Comparison of ENCODE assay signal across 8 mouse cellular contexts in the genomic region with DNA sequence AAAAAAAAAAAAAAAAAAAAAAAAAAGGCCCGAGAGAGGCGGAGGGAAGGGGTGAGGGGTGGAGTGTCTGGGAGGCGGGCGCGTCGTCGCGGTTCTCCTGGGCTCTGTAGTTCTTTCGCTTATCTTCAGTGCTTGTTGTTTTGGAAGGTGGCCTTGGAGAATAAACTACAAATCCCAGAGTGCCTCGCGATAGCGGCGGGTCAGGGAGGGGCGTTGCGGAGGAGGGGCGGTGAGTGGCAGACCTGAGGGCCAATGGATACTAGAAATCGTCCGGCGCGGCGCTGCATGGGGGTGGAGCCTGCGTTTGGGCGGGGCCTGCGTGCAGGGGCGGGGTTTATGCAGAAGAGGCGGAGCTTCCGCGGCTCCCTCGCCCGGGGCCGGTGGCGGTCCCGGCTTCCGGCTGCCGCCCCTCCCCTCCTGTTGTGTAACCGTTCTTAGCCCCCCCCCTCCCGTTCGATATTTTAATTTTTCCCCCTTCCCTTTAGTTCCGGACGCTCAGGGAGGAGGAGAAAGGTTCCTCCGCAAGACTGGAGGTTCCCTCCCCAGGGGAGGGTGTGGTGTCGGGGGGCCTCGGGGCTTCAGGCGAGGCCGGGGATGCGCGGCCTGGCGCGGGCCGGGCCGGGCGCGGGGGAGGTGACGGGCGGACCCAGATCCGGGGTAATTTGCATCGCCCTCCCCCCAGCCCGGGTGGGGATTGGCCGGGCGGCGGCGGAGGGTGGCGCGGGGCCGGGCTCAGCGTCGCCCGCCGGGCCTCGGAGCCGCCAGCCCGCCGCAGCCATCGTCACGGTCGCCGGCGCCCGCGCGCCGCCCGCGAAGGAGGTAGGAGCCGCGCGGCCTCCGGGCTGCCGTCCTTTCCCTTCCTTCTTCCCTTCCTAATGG. TPM values are rescaled to one million over a fixed set of nuclear protein-coding genes. Genes with fewer than 3 reads are reported as not detected.
DNase-seq lines count a peak whose midpoint lies in the region; ATAC-seq lines count a peak whose summit lies in the region.

No protein-coding gene starts in this region.

- peak; percentile 92 for ATAC-seq in hindbrain, embryonic 12.5 days (ENCODE audit: low FRiP score)

- H3K27ac ChIP-seq in hindbrain, embryonic 12.5 days, result peak overlapping the region; percentile 97

- H3K36me3 ChIP-seq in hindbrain, embryonic 12.5 days, result no peaks in the 10 kb centered on the region

- H3K4me3 ChIP-seq in hindbrain, embryonic 12.5 days, result peak overlapping the region; percentile 85

- peak overlapping the region; percentile 90 for H3K9ac ChIP-seq in hindbrain, embryonic 12.5 days

- peaks cover 34% of the 10 kb centered on the region for H3K27me3 ChIP-seq in hindbrain, embryonic 12.5 days

- DNase-seq in Muller cell, postnatal 12 days (ENCODE audit: inconsistent ontology term), result peak; percentile 99
- DNase-seq in cerebellum, adult 9-11 months, result peak; percentile 100
- DNase-seq in frontal cortex, adult 2 months (ENCODE audit: extremely low spot score in 1 of 2, low spot score in 1 of 2), result peak; percentile 99 to 100
- peak; percentile 100 for DNase-seq in layer of hippocampus, postnatal 14 days (ENCODE audit: low spot score in 2 of 2)
- DNase-seq in lung, postnatal 14 days, result peak; percentile 100
- peak; percentile 99 for DNase-seq in retina, adult 2 months (ENCODE audit: low read depth, low spot score)
- peak; percentile 98 to 100 for DNase-seq in thymus, postnatal 36 days

- no peaks in the 10 kb centered on the region for H3K9me3 ChIP-seq in hindbrain, embryonic 12.5 days (replicated peaks)

- peaks cover 59% of the 10 kb centered on the region for H3K4me1 ChIP-seq in hindbrain, embryonic 12.5 days

- under 1% methylated on average over 51 of the region's 89 CpGs for WGBS in hindbrain, embryonic 12.5 days

- H3K4me2 ChIP-seq in hindbrain, embryonic 12.5 days (replicated peaks), result peak overlapping the region; percentile 100

RNA-seq across cellular contexts. Expression of gene Zbtb7a, which starts 2.5 kb away (rescaled TPM):
- polyA plus RNA-seq in frontal cortex, adult 2 months (2012; rRNA removed), result 45.1 and 46.0 TPM in 2 replicates
- 17.7 and 18.2 TPM in 2 replicates for polyA plus RNA-seq in hindbrain, embryonic 12.5 days (2016; fragmentation: Nextera tagmentation; extraction: Ambion mirVana)
- 10 to 100 TPM; 61.6 to 63.6 TPM for total RNA-seq in layer of hippocampus, postnatal 14 days (2021)

RNA-seq across cellular contexts. Expression of gene Pias4, which starts 30.2 kb away (rescaled TPM):
- polyA plus RNA-seq in frontal cortex, adult 2 months (2012; rRNA removed), result 25.7 and 27.4 TPM in 2 replicates
- 56.7 and 59.2 TPM in 2 replicates for polyA plus RNA-seq in hindbrain, embryonic 12.5 days (2016; fragmentation: Nextera tagmentation; extraction: Ambion mirVana)
- total RNA-seq in layer of hippocampus, postnatal 14 days (2021), result 10 to 100 TPM; 25.9 to 28.1 TPM

RNA-seq across cellular contexts. Expression of gene Map2k2, which starts 31.8 kb away (rescaled TPM):
- 189 and 202 TPM in 2 replicates for polyA plus RNA-seq in frontal cortex, adult 2 months (2012; rRNA removed)
- 223 and 232 TPM in 2 replicates for polyA plus RNA-seq in hindbrain, embryonic 12.5 days (2016; fragmentation: Nextera tagmentation; extraction: Ambion mirVana)
- total RNA-seq in layer of hippocampus, postnatal 14 days (2021), result 100 to 1,000 TPM; 132 to 134 TPM

RNA-seq across cellular contexts. Expression of gene Creb3l3, which starts 38.8 kb away (rescaled TPM):
- polyA plus RNA-seq in frontal cortex, adult 2 months (2012; rRNA removed), result 0.44 and 0.63 TPM in 2 replicates
- polyA plus RNA-seq in hindbrain, embryonic 12.5 days (2016; fragmentation: Nextera tagmentation; extraction: Ambion mirVana), result 0.12 and 0.46 TPM in 2 replicates
- under 1 TPM; 0.17 to 0.46 TPM for total RNA-seq in layer of hippocampus, postnatal 14 days (2021)

RNA-seq across cellular contexts. Expression of gene Eef2, which starts 38.9 kb away (rescaled TPM):
- polyA plus RNA-seq in frontal cortex, adult 2 months (2012; rRNA removed), result 1,035 and 1,113 TPM in 2 replicates
- polyA plus RNA-seq in hindbrain, embryonic 12.5 days (2016; fragmentation: Nextera tagmentation; extraction: Ambion mirVana), result 539 TPM in 2 replicates
- 1,000 to 10,000 TPM; 1,016 to 1,032 TPM for total RNA-seq in layer of hippocampus, postnatal 14 days (2021)

Comparison
In these comparisons a context has a peak if more than half of its experiments do, and no peak if none do; other contexts are left out.
1. Peak in every context shown above with its lines: DNase-seq, ATAC-seq, H3K4me3 ChIP-seq and H3K27ac ChIP-seq.